Mouse (Mus musculus) liver, embryonic 14.5 days (tissue): ENCODE results near the gene Zfp354a. TPM values are rescaled to one million over a fixed set of nuclear protein-coding genes. Genes with fewer than 3 reads are reported as not detected.
"Not testable (repeated sequence)": the region's sequence is repeated elsewhere in the genome, so short reads cannot be mapped to it uniquely, and the experiment has no call there.

Source experiments
- ATAC-seq: fragments of 200-750 bp; cut with Nextera tagmentation; 2 replicates; pipeline ENCODE4 v1.8.0; 2017; ENCODE audit warnings: moderate number of reproducible peaks, mild to moderate bottlenecking, moderate library complexity; ENCODE audit not compliant: insufficient read depth
- DNase-seq, 3 experiments: peaks; one replicate each; pipeline ENCODE4 v3.0.0-alpha.2; 2012 to 2013; ENCODE audit warnings: low read depth in 3 of 3, low spot score in 3 of 3
- H3K27ac ChIP-seq: fragments of 300-500 bp; sonication (generic); 2 replicates; pipeline ENCODE4 v1.5.1; 2014; ENCODE audit warnings: moderate library complexity, mild to moderate bottlenecking, control low read depth, inconsistent platforms
- H3K27me3 ChIP-seq: fragments of 300-500 bp; sonication (generic); 2 replicates; pipeline ENCODE4 v1.6.1; 2014; ENCODE audit warnings: mild to moderate bottlenecking, low read length, moderate library complexity; ENCODE audit not compliant: control insufficient read depth, insufficient read depth
- H3K36me3 ChIP-seq: fragments of 300-500 bp; sonication (generic); replicated peaks from 2 replicates; pipeline ENCODE4 v1.6.1; 2014; ENCODE audit warnings: low read depth; ENCODE audit not compliant: control insufficient read depth, insufficient read depth
- H3K4me1 ChIP-seq, 2 experiments: fragments of 200-500 bp in 1 of 2; fragments of 300-500 bp in 1 of 2; sonication (generic) in 1 of 2; replicated peaks; 2 replicates each; pipeline ENCODE4 v1.6.1; 2012 to 2014; ENCODE audit warnings: antibody characterized with exemption in 1 of 2, inconsistent platforms in 1 of 2, low read length in 1 of 2; ENCODE audit not compliant: control insufficient read depth in 2 of 2, insufficient read depth in 2 of 2
- H3K4me2 ChIP-seq: fragments of 300-500 bp; sonication (generic); 2 replicates; pipeline ENCODE4 v1.6.1; 2014; ENCODE audit warnings: low read depth, mild to moderate bottlenecking, control low read depth, moderate library complexity
- H3K4me3 ChIP-seq, 2 experiments: fragments of 200-500 bp in 1 of 2; fragments of 300-500 bp in 1 of 2; sonication (generic) in 1 of 2; 2 replicates each; pipeline ENCODE4 v1.5.1; 2012 to 2014; ENCODE audit warnings: low read depth in 2 of 2, low read length in 2 of 2, mild to moderate bottlenecking in 2 of 2, control low read depth in 1 of 2, inconsistent platforms in 1 of 2, moderate library complexity in 1 of 2; ENCODE audit not compliant: insufficient read depth in 1 of 2
- H3K9ac ChIP-seq: fragments of 300-500 bp; sonication (generic); replicated peaks from 2 replicates; pipeline ENCODE4 v1.6.1; 2014; ENCODE audit warnings: mild to moderate bottlenecking, control low read depth, moderate library complexity
- H3K9me3 ChIP-seq: fragments of 300-500 bp; sonication (generic); 2 replicates; pipeline ENCODE4 v1.6.1; 2016; ENCODE audit warnings: low read length, mixed read lengths; ENCODE audit not compliant: control insufficient read depth
- CTCF ChIP-seq: IDR thresholded peaks from 2 replicates; pipeline ENCODE4 v1.5.1; 2016; ENCODE audit warnings: antibody characterized with exemption, low read depth, control low read depth
- EP300 ChIP-seq: IDR thresholded peaks from 2 replicates; pipeline ENCODE4 v1.6.1; 2016; ENCODE audit warnings: antibody characterized with exemption, low read depth
- WGBS: fragments of 180-500 bp; shearing (Covaris S2); extraction: QIAGEN DNeasy Blood & Tissue Kit; methylation state at CpG from one replicate; pipeline ENCODE4 v1.1.7; 2014; ENCODE audit not compliant: insufficient replicate concordance; 5-methylcytosine and 5-hydroxymethylcytosine counted together
- polyA plus RNA-seq, 2 experiments: library from polyadenylated mRNA; depleted of rRNA in 1 of 2; stranded (reverse) in 1 of 2; unstranded in 1 of 2; fragments of >200 nt; fragmentation: Nextera tagmentation in 1 of 2; extraction: Ambion mirVana in 1 of 2; gene quantifications; 2 replicates each; pipeline versions ENCODE4 v1.2.1 to v1.2.3; 2012 to 2014

The Zfp354a gene
- polyA plus RNA-seq, 2 experiments: 1.1 TPM

DNA sequence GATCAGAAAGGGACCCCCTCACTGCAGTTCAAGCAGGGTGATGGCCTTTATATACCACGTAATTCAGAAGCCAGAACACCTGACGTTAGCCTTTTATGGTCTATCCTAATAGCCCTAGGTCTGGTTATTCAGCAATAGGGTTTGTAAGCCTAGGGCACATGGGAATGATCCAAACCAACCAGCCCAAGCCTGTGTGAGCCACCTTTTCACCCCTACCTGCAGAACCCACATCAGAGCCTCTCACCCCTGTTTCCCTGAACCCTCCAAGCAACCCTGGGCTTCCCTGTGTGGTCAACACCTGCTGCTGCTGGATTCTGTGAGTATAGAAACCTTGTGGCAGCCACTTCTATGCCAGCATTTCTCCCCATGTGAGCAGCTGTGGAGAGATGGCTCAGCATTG lies 28.8 kb upstream of the Zfp354a start:
- no peak for TF ChIP-seq CTCF
- no peak for TF ChIP-seq EP300
- H3K4me1 ChIP-seq: no peaks in the 10 kb centered on the region
- WGBS: 51% methylated on average over 2 of the region's 2 CpGs
- H3K4me3 ChIP-seq: no peak overlapping the region
- H3K4me2 ChIP-seq: no peak overlapping the region
- no peak for DNase-seq
- H3K9ac ChIP-seq: no peak overlapping the region
- no peak for ATAC-seq
- H3K27me3 ChIP-seq: no peaks in the 10 kb centered on the region
- no peaks in the 10 kb centered on the region for H3K36me3 ChIP-seq
- no peaks in the 10 kb centered on the region for H3K9me3 ChIP-seq
- no peak overlapping the region for H3K27ac ChIP-seq

DNA sequence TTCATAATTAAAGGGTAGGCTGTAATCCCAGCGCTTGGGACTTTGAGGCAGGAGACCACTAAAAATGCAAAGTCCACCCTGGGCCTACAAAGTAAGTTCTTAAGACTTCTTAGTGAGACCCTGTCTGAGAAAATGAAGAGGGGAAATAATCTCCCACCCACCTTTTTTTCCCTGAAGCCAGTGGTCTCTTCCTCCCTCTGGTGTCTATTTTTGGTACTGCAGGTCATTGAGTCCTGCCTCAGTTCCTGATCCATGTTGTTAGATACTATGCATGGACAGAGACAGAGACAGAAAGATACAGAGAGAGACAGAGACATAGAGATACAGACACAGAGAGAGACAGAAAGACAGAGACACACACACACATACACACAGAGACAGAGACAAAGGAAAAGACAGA lies 26.2 kb upstream of the Zfp354a start:
- no peaks in the 10 kb centered on the region for H3K4me1 ChIP-seq
- TF ChIP-seq CTCF: peak; percentile 74
- TF ChIP-seq EP300: no peak
- no peak overlapping the region for H3K4me3 ChIP-seq
- WGBS: 29% methylated on average over 1 of the region's 1 CpGs
- H3K36me3 ChIP-seq: no peaks in the 10 kb centered on the region
- ATAC-seq: no peak
- no peaks in the 10 kb centered on the region for H3K9me3 ChIP-seq
- no peak overlapping the region for H3K4me2 ChIP-seq
- H3K27ac ChIP-seq: no peak overlapping the region
- no peaks in the 10 kb centered on the region for H3K27me3 ChIP-seq
- H3K9ac ChIP-seq: no peak overlapping the region
- DNase-seq: peak in 1 of 3 experiments; percentile 3

DNA sequence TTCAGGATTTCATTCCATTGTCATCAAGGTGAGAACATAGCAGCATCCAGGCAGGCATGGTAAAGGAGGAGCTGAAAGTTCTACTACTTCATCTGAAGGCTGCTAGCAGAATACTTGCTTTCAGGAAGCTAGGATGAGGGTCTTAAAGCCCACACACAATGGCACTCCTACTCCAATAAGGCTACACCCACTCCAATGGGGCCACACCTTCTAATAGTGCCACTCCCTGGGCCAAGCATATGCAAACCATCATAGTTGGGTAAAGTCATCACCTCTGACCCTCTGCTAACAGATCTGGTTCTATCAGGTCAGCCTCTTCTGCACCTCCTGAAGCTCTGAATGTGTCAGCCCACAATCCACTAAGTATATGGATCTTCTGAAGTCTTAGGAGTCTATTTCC lies 24.9 kb upstream of the Zfp354a start:
- H3K9ac ChIP-seq, H3K9me3 ChIP-seq, H3K36me3 ChIP-seq, H3K27ac ChIP-seq, H3K4me2 ChIP-seq, H3K4me1 ChIP-seq, H3K27me3 ChIP-seq, DNase-seq, ATAC-seq, H3K4me3 ChIP-seq: not testable (repeated sequence)

DNA sequence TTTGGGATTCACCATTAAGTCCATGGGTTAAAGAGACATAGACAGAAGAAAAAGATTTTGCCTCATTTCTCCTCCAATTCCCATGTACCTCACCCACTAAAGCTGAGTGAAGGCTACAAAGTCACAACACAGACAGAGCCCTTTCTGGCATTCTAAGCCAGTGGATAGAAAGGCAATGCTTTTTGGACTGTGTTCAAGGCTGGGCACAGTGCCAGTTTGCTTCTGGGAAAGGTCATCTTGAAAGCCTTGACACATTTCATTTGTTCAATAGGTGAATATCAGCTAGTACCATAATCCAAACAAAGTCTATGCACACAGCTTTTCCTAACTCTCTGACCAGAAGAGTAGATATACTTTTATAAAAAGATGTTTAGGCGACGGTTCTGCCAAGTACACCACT lies 23.1 kb upstream of the Zfp354a start:
- ATAC-seq (no peak), DNase-seq (no peak)
- no peaks in the 10 kb centered on the region for H3K27me3 ChIP-seq
- H3K4me3 ChIP-seq: no peak overlapping the region
- no peaks in the 10 kb centered on the region for H3K4me1 ChIP-seq
- no peaks in the 10 kb centered on the region for H3K36me3 ChIP-seq
- 68% methylated on average over 2 of the region's 2 CpGs for WGBS
- TF ChIP-seq CTCF (no peak), EP300 (no peak)
- no peaks in the 10 kb centered on the region for H3K9me3 ChIP-seq
- H3K9ac ChIP-seq: no peak overlapping the region
- H3K4me2 ChIP-seq: no peak overlapping the region
- H3K27ac ChIP-seq: no peak overlapping the region

DNA sequence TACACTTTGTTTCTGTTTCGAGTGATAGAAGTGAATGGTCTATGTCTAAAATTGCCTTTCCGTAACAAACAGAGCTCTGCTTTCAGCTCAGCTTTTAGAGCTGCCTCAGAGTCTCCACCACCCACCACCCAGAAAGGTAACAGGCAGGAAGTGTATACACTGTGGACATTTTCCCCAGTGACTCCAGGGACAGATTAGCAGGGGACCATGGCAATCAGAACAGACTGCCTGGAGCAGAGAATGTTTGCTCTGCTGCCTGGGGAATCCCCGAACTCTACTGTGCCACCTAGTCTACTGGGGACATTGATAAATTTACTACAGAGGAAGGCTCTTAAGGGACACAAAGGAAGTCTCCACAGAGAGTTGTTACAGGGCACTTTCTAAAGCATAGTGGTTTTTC lies 14.3 kb upstream of the Zfp354a start:
- WGBS: 56% methylated on average over 3 of the region's 3 CpGs
- H3K9me3 ChIP-seq, H3K4me1 ChIP-seq, H3K9ac ChIP-seq, DNase-seq, H3K4me3 ChIP-seq, H3K4me2 ChIP-seq, H3K36me3 ChIP-seq, H3K27me3 ChIP-seq, ATAC-seq, H3K27ac ChIP-seq: not testable (repeated sequence)

DNA sequence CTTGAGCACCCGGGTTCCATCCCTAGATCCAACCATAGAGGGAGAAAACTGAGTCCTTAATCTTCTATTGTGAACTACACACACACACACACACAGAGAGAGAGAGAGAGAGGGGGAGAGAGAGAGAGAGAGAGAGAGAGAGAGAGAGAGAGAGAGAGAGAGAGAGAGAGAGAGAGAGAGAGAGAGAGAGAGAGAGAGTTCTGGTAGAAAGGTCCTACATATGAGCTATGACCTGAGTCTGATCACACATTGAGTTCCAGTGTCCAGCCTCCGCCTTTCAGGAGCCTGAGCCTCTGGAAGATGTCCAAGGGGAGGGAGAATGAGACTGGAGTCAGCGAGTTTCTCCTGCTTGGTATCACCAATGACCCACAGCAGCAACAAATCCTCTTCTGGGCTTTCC lies 11.2 kb upstream of the Zfp354a start, which contains the start of gene Olfr1375:
Gene Olfr1375, plus strand, starts transcription at position 301 of the 400 bp plus-strand sequence.
- not testable (repeated sequence) for H3K9ac ChIP-seq, H3K27me3 ChIP-seq, H3K9me3 ChIP-seq, H3K4me3 ChIP-seq, H3K27ac ChIP-seq, H3K36me3 ChIP-seq, H3K4me1 ChIP-seq, H3K4me2 ChIP-seq, ATAC-seq, DNase-seq
- WGBS: 41% methylated on average over 3 of the region's 3 CpGs
